Mouse (Mus musculus) heart, adult 2 months (tissue): ENCODE measurements around the gene Six2.

Experiments
- CTCF ChIP-seq: fragments of 200-600 bp; IDR thresholded peaks from 2 replicates; pipeline ENCODE4 v1.8.1; 2022; ENCODE audit warnings: antibody characterized with exemption, mild to moderate bottlenecking, moderate library complexity
- EP300 ChIP-seq: fragments of 200-500 bp; IDR thresholded peaks from 2 replicates; pipeline ENCODE4 v1.6.1; 2011; ENCODE audit warnings: low read depth, low read length, control low read depth; ENCODE audit not compliant: insufficient read depth

DNA sequence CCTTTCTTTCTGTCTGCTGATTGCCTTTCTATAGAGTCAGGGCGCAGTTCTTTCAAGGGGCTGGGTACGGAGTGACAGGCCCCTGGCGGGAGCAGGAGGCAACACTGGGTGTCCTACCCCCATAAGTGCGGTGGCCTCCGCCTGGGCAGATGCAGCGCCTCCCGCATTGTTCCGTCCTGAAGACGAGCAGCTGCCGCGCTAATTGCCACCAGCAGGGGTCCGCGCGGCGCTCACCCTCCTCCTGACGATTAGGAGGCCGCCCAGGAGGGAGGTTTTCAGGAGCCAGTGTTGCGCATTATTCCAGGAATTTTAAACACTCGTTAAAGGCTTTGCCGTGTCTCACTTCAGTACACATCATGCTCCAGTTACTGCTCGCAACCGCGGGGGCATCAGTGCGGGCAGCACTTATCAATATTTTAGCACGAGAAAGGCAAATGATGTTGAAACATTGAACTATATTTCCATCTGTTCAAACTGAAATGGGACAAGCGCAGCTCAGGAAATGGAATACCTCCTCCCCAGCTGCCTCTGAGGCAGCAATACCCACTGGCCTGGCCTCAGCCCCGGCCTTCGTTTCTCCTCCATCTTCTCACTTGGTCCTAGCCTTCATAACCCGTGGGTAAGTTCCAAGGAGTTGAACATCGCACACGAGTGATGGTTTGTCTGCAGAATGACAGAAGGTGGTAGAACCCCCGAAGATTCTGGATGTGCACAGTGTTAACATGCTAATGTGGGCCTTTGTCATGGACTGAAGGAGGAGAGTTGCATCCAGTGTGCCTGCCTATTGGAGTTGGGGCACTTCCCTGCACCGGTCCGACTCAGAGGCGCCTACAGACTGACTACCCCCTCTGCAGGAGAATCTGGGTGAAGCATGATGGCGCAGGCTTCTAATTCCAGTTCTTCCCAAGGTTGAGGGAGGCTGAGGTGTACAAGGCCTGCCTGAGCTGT lies 42.1 kb downstream of the Six2 start:
- TF ChIP-seq CTCF = peak; percentile 74
- no peak for TF ChIP-seq EP300
